In the genomic region with DNA sequence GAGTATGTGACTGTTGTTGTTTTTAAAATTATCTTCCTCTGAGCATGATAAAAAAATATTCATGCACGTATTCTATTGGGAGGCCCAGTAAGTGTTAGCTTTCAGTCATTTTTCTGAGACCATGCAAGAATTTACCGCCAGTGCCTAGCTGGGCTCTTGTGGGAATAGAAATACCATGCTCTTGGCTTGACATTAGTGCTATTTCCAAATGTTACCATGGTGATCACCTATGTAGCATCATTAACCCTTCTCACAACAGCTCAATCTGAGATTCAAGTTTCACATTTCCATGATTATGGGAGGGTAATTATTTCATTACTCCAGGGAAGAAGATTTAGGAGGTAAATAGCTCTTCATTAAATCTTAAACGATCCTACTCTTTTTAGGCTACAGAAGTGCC, we compare ENCODE assay signal across 20 mouse cellular contexts.
A peak's percentile ranks its signal among the peaks of the same experiment; 100 is the strongest.
DNase-seq lines count a peak whose midpoint lies in the region; ATAC-seq and TF ChIP-seq lines count a peak whose summit lies in the region.
"Had no signal": no experiment of that assay in that cellular context is flagged by ENCODE, and none has a peak within 500 bp of the region (broad histone marks: within the 10 kb centered on the region; RNA-seq: fewer than 3 reads in every experiment).

No protein-coding gene starts in this region.

- WGBS in forebrain, embryonic 11.5 days = 72% methylated on average over 3 of the region's 3 CpGs
- WGBS in forebrain, embryonic 13.5 days = 50% methylated on average over 3 of the region's 3 CpGs
- WGBS in hindbrain, embryonic 13.5 days = 46% methylated on average over 3 of the region's 3 CpGs
- WGBS in hindbrain, embryonic 10.5 days = 84% methylated on average over 3 of the region's 3 CpGs
- WGBS in midbrain, embryonic 14.5 days = 55% methylated on average over 3 of the region's 3 CpGs
- WGBS in midbrain, embryonic 13.5 days = 63% methylated on average over 3 of the region's 3 CpGs

- DNase-seq in forebrain, embryonic 11.5 days (ENCODE audit: low spot score) = no peak
- no peak for DNase-seq in hindbrain, embryonic 10.5 days (ENCODE audit: low spot score)
- DNase-seq in midbrain, embryonic 14.5 days = peak; percentile 31
- DNase-seq in brain, embryonic 14.5 days (ENCODE audit: low read depth) = peak; percentile 56
- DNase-seq: adrenal gland, postnatal 14 days; cerebellum, adult 18-20 months; cerebellum, adult 9-11 months; cerebellum, postnatal 36 days; gastrocnemius, postnatal 10 days; heart, adult 18-20 months; heart, postnatal 10 days; heart, postnatal 4 days had no signal

- peak; percentile 57; the same call in 1 of the 2 replicates for ATAC-seq in forebrain, embryonic 11.5 days (replicated peaks; ENCODE audit: low FRiP score)
- ATAC-seq in forebrain, embryonic 13.5 days = no peak
- ATAC-seq in hindbrain, embryonic 13.5 days (ENCODE audit: low FRiP score) = peak; percentile 74; the same call in 1 of the 2 replicates
- no peak for ATAC-seq in midbrain, embryonic 14.5 days (ENCODE audit: low FRiP score, low TSS enrichment)
- no peak for ATAC-seq in midbrain, embryonic 13.5 days
- ATAC-seq: intestine, embryonic 15.5 days had no signal

- TF ChIP-seq POLR2A in brain, embryonic 14.5 days (IDR thresholded peaks at IDR 0.05; ENCODE audit: borderline replicate concordance, extremely low read depth, insufficient read depth, insufficient read length, poor library complexity, severe bottlenecking) = no peak

- H3K4me3 ChIP-seq in forebrain, embryonic 11.5 days (ENCODE audit: low read depth, low read length) = no peak overlapping the region
- no peak overlapping the region for H3K4me3 ChIP-seq in forebrain, embryonic 13.5 days
- H3K4me3 ChIP-seq in hindbrain, embryonic 13.5 days = no peak overlapping the region
- no peak overlapping the region for H3K4me3 ChIP-seq in hindbrain, embryonic 10.5 days
- no peak overlapping the region for H3K4me3 ChIP-seq in midbrain, embryonic 14.5 days (replicated peaks; ENCODE audit: low read depth, low read length)
- H3K4me3 ChIP-seq in midbrain, embryonic 13.5 days (replicated peaks) = no peak overlapping the region
- H3K4me3 ChIP-seq: embryonic facial prominence, embryonic 15.5 days; erythroblast, embryonic 14.5 days; forebrain, embryonic 10.5 days; heart, embryonic 10.5 days; intestine, embryonic 15.5 days had no signal

- H3K27ac ChIP-seq in forebrain, embryonic 11.5 days (ENCODE audit: low read depth, low read length) = no peak overlapping the region
- H3K27ac ChIP-seq in forebrain, embryonic 13.5 days = no peak overlapping the region
- H3K27ac ChIP-seq in hindbrain, embryonic 13.5 days = no peak overlapping the region
- H3K27ac ChIP-seq in hindbrain, embryonic 10.5 days = no peak overlapping the region
- no peak overlapping the region for H3K27ac ChIP-seq in midbrain, embryonic 14.5 days (replicated peaks; ENCODE audit: low read depth, low read length)
- no peak overlapping the region for H3K27ac ChIP-seq in midbrain, embryonic 13.5 days
- H3K27ac ChIP-seq: embryonic facial prominence, embryonic 15.5 days; forebrain, embryonic 10.5 days; heart, embryonic 10.5 days; intestine, embryonic 15.5 days had no signal

- no peak overlapping the region for H3K4me2 ChIP-seq in forebrain, embryonic 11.5 days (ENCODE audit: low read depth, low read length, severe bottlenecking)
- H3K4me2 ChIP-seq in forebrain, embryonic 13.5 days = no peak overlapping the region
- H3K4me2 ChIP-seq in hindbrain, embryonic 13.5 days = no peak overlapping the region
- H3K4me2 ChIP-seq in midbrain, embryonic 14.5 days (ENCODE audit: low read length) = no peak overlapping the region
- no peak overlapping the region for H3K4me2 ChIP-seq in midbrain, embryonic 13.5 days (replicated peaks)
- H3K4me2 ChIP-seq: embryonic facial prominence, embryonic 15.5 days; intestine, embryonic 15.5 days had no signal

- no peaks in the 10 kb centered on the region for H3K27me3 ChIP-seq in forebrain, embryonic 11.5 days (ENCODE audit: control insufficient read depth, insufficient read depth, low read length)
- H3K27me3 ChIP-seq in forebrain, embryonic 13.5 days = no peaks in the 10 kb centered on the region
- no peaks in the 10 kb centered on the region for H3K27me3 ChIP-seq in hindbrain, embryonic 13.5 days
- H3K27me3 ChIP-seq in hindbrain, embryonic 10.5 days (ENCODE audit: insufficient read depth, poor library complexity, severe bottlenecking) = no peaks in the 10 kb centered on the region
- H3K27me3 ChIP-seq in midbrain, embryonic 14.5 days (ENCODE audit: control insufficient read depth, insufficient read depth, low read length) = no peaks in the 10 kb centered on the region
- no peaks in the 10 kb centered on the region for H3K27me3 ChIP-seq in midbrain, embryonic 13.5 days
- H3K27me3 ChIP-seq: embryonic facial prominence, embryonic 15.5 days; intestine, embryonic 15.5 days had no signal

- H3K9ac ChIP-seq in forebrain, embryonic 11.5 days (ENCODE audit: low read length) = no peak overlapping the region
- H3K9ac ChIP-seq in forebrain, embryonic 13.5 days = no peak overlapping the region
- H3K9ac ChIP-seq in hindbrain, embryonic 13.5 days = no peak overlapping the region
- H3K9ac ChIP-seq in midbrain, embryonic 14.5 days (replicated peaks; ENCODE audit: low read length) = no peak overlapping the region
- no peak overlapping the region for H3K9ac ChIP-seq in midbrain, embryonic 13.5 days (replicated peaks)
- H3K9ac ChIP-seq: embryonic facial prominence, embryonic 15.5 days; intestine, embryonic 15.5 days had no signal

- no peak for TF ChIP-seq CTCF in brain, embryonic 14.5 days (IDR thresholded peaks at IDR 0.05; ENCODE audit: borderline replicate concordance, extremely low read depth, insufficient read depth, insufficient read length)

- no peaks in the 10 kb centered on the region for H3K9me3 ChIP-seq in forebrain, embryonic 11.5 days (ENCODE audit: control insufficient read depth, low read length)
- no peaks in the 10 kb centered on the region for H3K9me3 ChIP-seq in forebrain, embryonic 13.5 days (replicated peaks)
- H3K9me3 ChIP-seq in hindbrain, embryonic 13.5 days = no peaks in the 10 kb centered on the region
- no peaks in the 10 kb centered on the region for H3K9me3 ChIP-seq in hindbrain, embryonic 10.5 days
- H3K9me3 ChIP-seq in midbrain, embryonic 14.5 days (ENCODE audit: control insufficient read depth, low read length) = no peaks in the 10 kb centered on the region
- H3K9me3 ChIP-seq in midbrain, embryonic 13.5 days = no peaks in the 10 kb centered on the region
- H3K9me3 ChIP-seq: embryonic facial prominence, embryonic 15.5 days; forebrain, embryonic 10.5 days; heart, embryonic 10.5 days; intestine, embryonic 15.5 days had no signal

- H3K36me3 ChIP-seq in forebrain, embryonic 11.5 days (ENCODE audit: control insufficient read depth, insufficient read depth, low read length) = no peaks in the 10 kb centered on the region
- H3K36me3 ChIP-seq in forebrain, embryonic 13.5 days (ENCODE audit: poor library complexity, severe bottlenecking) = no peaks in the 10 kb centered on the region
- no peaks in the 10 kb centered on the region for H3K36me3 ChIP-seq in hindbrain, embryonic 13.5 days
- H3K36me3 ChIP-seq in hindbrain, embryonic 10.5 days = no peaks in the 10 kb centered on the region
- H3K36me3 ChIP-seq in midbrain, embryonic 14.5 days (ENCODE audit: control insufficient read depth, insufficient read depth, low read length) = no peaks in the 10 kb centered on the region
- no peaks in the 10 kb centered on the region for H3K36me3 ChIP-seq in midbrain, embryonic 13.5 days
- H3K36me3 ChIP-seq: embryonic facial prominence, embryonic 15.5 days; forebrain, embryonic 10.5 days; heart, embryonic 10.5 days; intestine, embryonic 15.5 days had no signal

- H3K4me1 ChIP-seq in forebrain, embryonic 11.5 days (replicated peaks; ENCODE audit: control insufficient read depth, insufficient read depth, low read length) = no peaks in the 10 kb centered on the region
- no peaks in the 10 kb centered on the region for H3K4me1 ChIP-seq in forebrain, embryonic 13.5 days
- H3K4me1 ChIP-seq in hindbrain, embryonic 13.5 days (replicated peaks) = no peaks in the 10 kb centered on the region
- H3K4me1 ChIP-seq in hindbrain, embryonic 10.5 days (replicated peaks) = no peaks in the 10 kb centered on the region
- no peaks in the 10 kb centered on the region for H3K4me1 ChIP-seq in midbrain, embryonic 14.5 days (ENCODE audit: control insufficient read depth, insufficient read depth, low read length)
- no peaks in the 10 kb centered on the region for H3K4me1 ChIP-seq in midbrain, embryonic 13.5 days (replicated peaks)
- H3K4me1 ChIP-seq: embryonic facial prominence, embryonic 15.5 days; forebrain, embryonic 10.5 days; heart, embryonic 10.5 days; intestine, embryonic 15.5 days had no signal

Comparison
In these comparisons a context has a peak if more than half of its experiments do, and no peak if none do; other contexts are left out.
1. ATAC-seq: peak in forebrain, embryonic 11.5 days (single experiment) and hindbrain, embryonic 13.5 days (single experiment); none in forebrain, embryonic 13.5 days (single experiment), midbrain, embryonic 14.5 days (single experiment) and midbrain, embryonic 13.5 days (single experiment).
2. DNase-seq: peak in midbrain, embryonic 14.5 days (single experiment) and brain, embryonic 14.5 days (single experiment); none in forebrain, embryonic 11.5 days (single experiment) and hindbrain, embryonic 10.5 days (single experiment).